Mouse (Mus musculus): Measurements from ENCODE around the gene Dennd1b.
A peak's percentile ranks its signal among the peaks of the same experiment; 100 is the strongest.

Gene Dennd1b

GRCm38 (mm10) chr1:138962266-138963101 is 751 bp upstream of the Dennd1b start:
- DNase-seq (ENCODE audit: low read depth in 2 of 2, low spot score in 2 of 2) = no peak

- peak; percentile 20 to 44 for DNase-seq (ENCODE audit: low read depth in 2 of 2, low spot score in 2 of 2)
Measured at GRCm38 (mm10) chr1:138963868-138964458, 728 bp downstream of the Dennd1b start.

- DNase-seq (ENCODE audit: low read depth in 2 of 2, low spot score in 2 of 2) = no peak
Measured at GRCm38 (mm10) chr1:138965069-138965468, 1.8 kb downstream of the Dennd1b start.

- DNase-seq (ENCODE audit: low read depth in 2 of 2, low spot score in 2 of 2) = no peak
Measured at GRCm38 (mm10) chr1:138965511-138965910, 2.3 kb downstream of the Dennd1b start.

- no peak for DNase-seq (ENCODE audit: low read depth in 2 of 2, low spot score in 2 of 2)
Measured at GRCm38 (mm10) chr1:138967450-138967849, 4.2 kb downstream of the Dennd1b start.

- DNase-seq (ENCODE audit: low read depth in 2 of 2, low spot score in 2 of 2) = no peak
Measured at GRCm38 (mm10) chr1:138970053-138970452, 6.8 kb downstream of the Dennd1b start.

- DNase-seq (ENCODE audit: low read depth in 2 of 2, low spot score in 2 of 2) = peak; percentile 17 to 38
Measured at GRCm38 (mm10) chr1:138973541-138974224, 10.4 kb downstream of the Dennd1b start.

GRCm38 (mm10) chr1:138974836-138975235 is 11.6 kb downstream of the Dennd1b start:
- DNase-seq (ENCODE audit: low read depth in 2 of 2, low spot score in 2 of 2) = no peak

- DNase-seq (ENCODE audit: low read depth in 2 of 2, low spot score in 2 of 2) = no peak
Measured at GRCm38 (mm10) chr1:138975945-138976344, 12.7 kb downstream of the Dennd1b start.

- DNase-seq (ENCODE audit: low read depth in 2 of 2, low spot score in 2 of 2) = no peak
Measured at GRCm38 (mm10) chr1:138982203-138982602, 19.0 kb downstream of the Dennd1b start.

- no peak for DNase-seq (ENCODE audit: low read depth in 2 of 2, low spot score in 2 of 2)
Measured at GRCm38 (mm10) chr1:138982611-138983010, 19.4 kb downstream of the Dennd1b start.

GRCm38 (mm10) chr1:138983064-138983463 is 19.8 kb downstream of the Dennd1b start:
- DNase-seq (ENCODE audit: low read depth in 2 of 2, low spot score in 2 of 2) = no peak

- no peak for DNase-seq (ENCODE audit: low read depth in 2 of 2, low spot score in 2 of 2)
Measured at GRCm38 (mm10) chr1:138983465-138983864, 20.2 kb downstream of the Dennd1b start.

- DNase-seq (ENCODE audit: low read depth in 2 of 2, low spot score in 2 of 2) = no peak
Measured at GRCm38 (mm10) chr1:138984161-138984560, 20.9 kb downstream of the Dennd1b start.

GRCm38 (mm10) chr1:138992384-138993138 is 29.3 kb downstream of the Dennd1b start:
- no peak for DNase-seq (ENCODE audit: low read depth in 2 of 2, low spot score in 2 of 2)

GRCm38 (mm10) chr1:138995621-138996380 is 32.6 kb downstream of the Dennd1b start:
- DNase-seq (ENCODE audit: low read depth in 2 of 2, low spot score in 2 of 2) = no peak

GRCm38 (mm10) chr1:138996663-138997062 is 33.4 kb downstream of the Dennd1b start:
- no peak for DNase-seq (ENCODE audit: low read depth in 2 of 2, low spot score in 2 of 2)

- DNase-seq (ENCODE audit: low read depth in 2 of 2, low spot score in 2 of 2) = no peak
Measured at GRCm38 (mm10) chr1:139000675-139001379, 37.6 kb downstream of the Dennd1b start.

- DNase-seq (ENCODE audit: low read depth in 2 of 2, low spot score in 2 of 2) = no peak
Measured at GRCm38 (mm10) chr1:139003503-139003902, 40.3 kb downstream of the Dennd1b start.

GRCm38 (mm10) chr1:139006000-139006399 is 42.8 kb downstream of the Dennd1b start:
- no peak for DNase-seq (ENCODE audit: low read depth in 2 of 2, low spot score in 2 of 2)

Measured in CD8-positive naive resting alpha-beta T cell, adult 2 months (primary cell).